Mouse (Mus musculus) left cerebral cortex, adult 2 months (tissue): ENCODE data around the gene Rab14. TPM values are rescaled to one million over a fixed set of nuclear protein-coding genes. Genes with fewer than 3 reads are reported as not detected.

Experiments
- DNase-seq, 2 experiments: peaks; one replicate each; pipeline ENCODE4 v3.0.0; 2021 to 2022; ENCODE audit warnings: low spot score in 2 of 2, mixed read lengths in 1 of 2; ENCODE audit errors: extremely low spot score in 1 of 2
- H3K27ac ChIP-seq: fragments of 200-600 bp; 2 replicates; pipeline ENCODE4 v1.8.1; 2022
- H3K4me3 ChIP-seq: fragments of 200-600 bp; 2 replicates; pipeline ENCODE4 v1.8.1; 2022
- CTCF ChIP-seq: fragments of 200-600 bp; IDR thresholded peaks from 2 replicates; pipeline ENCODE4 v1.8.1; 2022; ENCODE audit warnings: antibody characterized with exemption, mild to moderate bottlenecking, moderate library complexity
- intact Hi-C: fragments of 180-260 bp; cut with DNase I; formaldehyde crosslinking; loops from one replicate; pipeline ENCODE4 v1.15.1; 2025
- total RNA-seq, 2 experiments: library from RNA; stranded (reverse); gene quantifications; 2 replicates each; pipeline ENCODE4 v1.2.3; 2021

The Rab14 gene
- total RNA-seq, 2 experiments from 2014 or later = 219 to 229 TPM

DNA sequence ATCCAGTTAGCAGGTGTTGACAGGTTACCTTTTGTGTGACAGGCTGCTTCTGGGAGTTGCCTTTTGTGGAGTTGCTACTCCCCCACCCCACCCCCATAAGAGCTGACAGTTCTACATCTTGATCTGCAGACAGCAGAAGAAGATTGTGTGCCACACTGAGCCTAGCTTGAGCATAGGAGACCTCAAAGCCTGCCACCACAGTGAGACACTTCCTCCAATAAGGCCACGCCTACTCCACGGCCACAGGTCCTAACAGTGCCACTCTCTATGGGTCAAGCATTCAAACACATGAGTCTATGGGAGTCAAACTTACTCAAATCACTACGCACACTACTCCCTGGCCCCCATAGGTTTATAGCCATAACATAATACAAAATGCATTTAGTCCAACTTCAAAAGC lies 17.8 kb upstream of the Rab14 start:
- no peak for DNase-seq
- TF ChIP-seq CTCF = no peak
- H3K4me3 ChIP-seq = no peak overlapping the region
- no peak overlapping the region for H3K27ac ChIP-seq
- intact Hi-C loops = loop anchor here (5.0 kb wide), 1 partner anchor 179 kb away; the partner anchor contains the start of gene 4930402F06Rik

DNA sequence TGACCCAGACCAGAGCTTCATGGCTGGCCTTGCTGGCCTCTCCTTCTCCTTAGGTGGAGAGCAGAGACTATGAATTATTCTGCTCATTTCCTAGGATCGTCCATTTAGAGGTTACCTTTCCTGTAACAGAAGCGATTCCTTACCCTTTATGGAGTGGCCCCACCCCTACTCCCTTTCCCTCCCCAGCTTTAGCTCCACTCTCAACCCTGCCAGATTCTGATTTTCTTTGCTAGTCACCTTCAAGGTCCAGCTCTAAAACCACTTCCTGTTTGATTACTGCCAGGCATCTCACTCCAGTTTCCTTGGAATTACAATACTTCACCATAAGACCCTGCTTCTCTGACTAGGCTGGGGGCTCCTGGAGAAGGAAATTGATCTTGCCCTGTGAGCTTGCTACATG lies 15.8 kb upstream of the Rab14 start:
- intact Hi-C loops = loop anchor here (5.0 kb wide), 1 partner anchor 181 kb away; the partner anchor contains the start of gene 4930402F06Rik
- Histone ChIP-seq H3K27ac (no peak overlapping the region), H3K4me3 (no peak overlapping the region)
- TF ChIP-seq CTCF = no peak
- no peak for DNase-seq

DNA sequence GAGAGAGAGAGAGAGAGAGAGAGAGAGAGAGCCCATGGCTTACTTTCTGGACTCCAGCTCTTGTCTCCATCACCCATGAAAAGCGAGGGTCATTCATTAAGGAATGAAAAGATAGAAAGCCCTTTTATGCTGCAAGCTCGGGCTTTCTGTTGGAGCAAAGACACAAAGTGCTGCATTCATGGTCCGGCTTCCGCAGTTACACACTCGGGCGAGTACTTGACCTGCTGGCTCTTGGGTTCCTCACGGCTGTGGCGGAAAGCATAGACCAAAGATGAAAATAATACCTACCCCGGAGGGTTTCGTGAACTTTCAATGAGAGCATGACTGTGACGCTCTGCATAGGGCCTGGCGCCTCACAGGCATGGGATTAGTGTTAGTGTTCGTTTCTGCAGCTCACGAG lies 14.4 kb upstream of the Rab14 start:
- intact Hi-C loops = loop anchor here (5.0 kb wide), 1 partner anchor 182 kb away; the partner anchor contains the start of gene 4930402F06Rik
- no peak overlapping the region for H3K4me3 ChIP-seq
- no peak for DNase-seq
- no peak for TF ChIP-seq CTCF
- no peak overlapping the region for H3K27ac ChIP-seq

DNA sequence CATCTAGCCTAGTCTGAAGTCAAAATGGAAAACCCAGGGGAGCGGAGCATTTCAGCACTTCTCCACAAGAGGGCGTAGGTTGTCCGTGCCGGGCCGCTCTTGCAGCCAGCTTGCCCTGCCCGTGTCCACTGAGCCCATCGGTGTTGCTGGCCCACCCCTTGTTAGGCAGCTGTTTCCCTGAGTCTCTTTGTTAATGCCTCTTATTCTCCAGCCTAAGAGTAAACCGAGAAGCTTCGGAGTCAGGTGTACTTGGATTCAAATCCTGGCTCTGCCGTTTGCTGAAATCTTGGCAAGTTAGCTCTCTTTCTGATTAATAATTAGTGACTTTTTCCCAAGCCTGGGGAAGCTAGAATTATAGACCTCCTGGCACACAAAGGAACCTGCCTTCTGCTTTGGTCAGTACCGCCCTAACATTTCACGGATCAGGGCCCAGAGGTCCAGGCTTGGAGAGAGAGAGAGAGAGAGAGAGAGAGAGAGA lies 14.0 kb upstream of the Rab14 start:
- intact Hi-C loops = loop anchor here (1.0 to 5.0 kb wide), 3 partner anchors 55 to 182 kb away; partner anchors contain the start of gene 4930402F06Rik
- DNase-seq = peak; percentile 82 to 89
- peak; percentile 99 for TF ChIP-seq CTCF
- Histone ChIP-seq H3K27ac (peak overlapping the region; percentile 50; the same call in 1 of the 2 replicates), H3K4me3 (no peak overlapping the region)

DNA sequence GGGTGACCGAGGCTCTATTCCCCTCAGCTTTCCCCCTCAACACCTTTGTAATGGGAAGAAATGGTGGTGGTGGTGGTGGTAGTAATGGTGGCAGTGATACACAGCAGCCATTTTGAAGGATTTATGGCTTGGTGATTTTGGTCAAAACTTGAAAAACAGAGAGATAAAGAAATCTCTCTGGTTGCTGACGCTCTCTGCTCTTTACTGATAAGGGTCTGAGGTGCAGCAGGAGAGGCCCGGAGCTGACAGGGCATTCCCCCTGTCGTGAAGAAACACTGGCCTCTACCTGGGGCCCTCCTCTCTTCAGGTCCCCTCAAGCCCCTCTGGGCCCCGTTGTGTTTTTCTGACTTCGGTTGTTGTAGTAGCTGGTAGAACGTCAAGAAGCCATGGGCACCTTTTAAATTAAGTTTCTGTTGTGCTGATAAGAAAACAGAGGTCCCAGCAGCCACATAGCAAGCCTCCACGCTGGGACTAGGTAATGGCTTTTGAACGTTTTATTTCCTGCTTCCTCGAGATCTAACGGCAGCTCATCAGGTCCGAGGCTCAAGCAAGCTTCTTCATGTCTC lies 12.5 kb upstream of the Rab14 start:
- no peak overlapping the region for H3K27ac ChIP-seq
- TF ChIP-seq CTCF = no peak
- H3K4me3 ChIP-seq = no peak overlapping the region
- no peak for DNase-seq
- intact Hi-C loops = loop anchor here (5.0 kb wide), 1 partner anchor 134 kb away; no protein-coding TSS in a partner anchor

DNA sequence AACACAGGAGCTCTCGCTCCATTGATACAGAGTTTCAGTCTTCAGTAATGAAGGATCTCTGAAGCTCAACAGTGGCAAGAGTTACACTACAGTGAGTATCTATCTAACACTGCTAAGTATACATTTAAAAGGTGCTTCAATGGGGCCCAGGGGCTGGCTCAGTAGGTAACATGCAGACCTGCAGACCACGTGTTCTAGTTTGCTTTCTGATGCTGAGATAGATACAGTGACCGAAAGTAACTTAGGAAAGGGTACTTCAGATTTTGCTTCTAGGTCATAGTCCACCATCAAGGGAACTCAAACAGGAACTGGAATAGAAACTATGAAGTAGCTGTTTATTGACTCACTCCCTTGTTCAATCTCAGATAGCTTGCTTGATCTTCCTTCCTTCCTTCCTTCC lies 10.8 kb upstream of the Rab14 start:
- intact Hi-C loops = loop anchor here (5.0 kb wide), 1 partner anchor 136 kb away; no protein-coding TSS in a partner anchor
- Histone ChIP-seq H3K27ac (no peak overlapping the region), H3K4me3 (no peak overlapping the region)
- TF ChIP-seq CTCF = no peak
- DNase-seq = no peak

DNA sequence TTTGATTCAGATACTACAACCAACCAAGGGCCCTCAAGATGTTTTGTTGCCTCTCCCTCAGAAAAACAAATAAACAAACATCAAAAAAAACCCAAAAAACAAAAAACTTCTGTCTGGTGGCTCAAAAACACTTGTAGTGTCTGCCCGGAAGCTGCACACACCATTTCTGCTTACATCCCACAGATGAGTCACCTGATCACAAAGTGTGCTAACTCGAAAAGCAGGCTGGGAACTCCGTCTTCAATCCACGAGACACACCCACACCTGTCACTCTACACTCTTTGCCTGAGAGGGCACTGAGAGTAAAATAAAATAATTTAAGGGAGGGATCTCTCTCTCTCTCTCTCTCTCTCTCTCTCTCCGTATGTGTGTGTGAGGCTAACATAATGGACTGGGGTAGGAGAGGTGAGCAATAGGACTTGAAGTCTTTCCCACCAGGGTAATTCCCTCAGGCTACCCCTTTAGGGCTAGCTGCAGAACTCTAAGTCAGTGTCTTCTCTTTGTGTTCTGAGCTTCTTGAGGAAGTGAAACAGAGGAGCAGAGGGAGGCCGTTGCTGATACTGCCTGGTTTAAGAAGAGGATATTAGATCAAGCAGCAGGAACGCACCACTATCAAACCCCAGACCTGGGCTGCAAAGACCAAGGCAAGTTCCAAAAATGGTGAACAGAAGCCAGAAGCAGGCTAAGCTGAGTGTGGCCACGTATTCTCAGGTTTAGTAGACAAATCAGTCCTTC lies 8.2 kb upstream of the Rab14 start:
- Histone ChIP-seq H3K4me3 (no peak overlapping the region), H3K27ac (no peak overlapping the region)
- intact Hi-C loops = no loop called here
- DNase-seq = no peak
- TF ChIP-seq CTCF = no peak

DNA sequence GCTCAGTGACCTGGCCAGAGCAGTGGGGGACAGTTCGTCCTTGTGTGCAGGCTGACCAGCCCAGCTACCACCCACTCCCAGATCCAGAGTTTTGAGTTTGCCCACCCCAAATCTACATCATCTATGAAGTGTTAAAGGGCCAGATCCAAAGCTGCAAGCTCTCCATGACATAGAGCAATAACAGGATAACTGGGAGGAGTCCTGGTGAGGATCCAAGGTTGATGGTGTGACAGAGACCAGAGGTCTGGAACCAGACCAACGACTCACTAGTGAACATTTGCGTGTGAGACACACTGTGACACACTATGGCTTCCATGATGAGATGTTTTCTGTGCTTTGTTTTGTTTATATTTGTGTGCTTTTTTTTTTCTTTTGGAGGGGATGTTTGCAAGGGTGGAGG lies 7.1 kb upstream of the Rab14 start:
- H3K27ac ChIP-seq = no peak overlapping the region
- intact Hi-C loops = no loop called here
- TF ChIP-seq CTCF = no peak
- H3K4me3 ChIP-seq = no peak overlapping the region
- DNase-seq = no peak

DNA sequence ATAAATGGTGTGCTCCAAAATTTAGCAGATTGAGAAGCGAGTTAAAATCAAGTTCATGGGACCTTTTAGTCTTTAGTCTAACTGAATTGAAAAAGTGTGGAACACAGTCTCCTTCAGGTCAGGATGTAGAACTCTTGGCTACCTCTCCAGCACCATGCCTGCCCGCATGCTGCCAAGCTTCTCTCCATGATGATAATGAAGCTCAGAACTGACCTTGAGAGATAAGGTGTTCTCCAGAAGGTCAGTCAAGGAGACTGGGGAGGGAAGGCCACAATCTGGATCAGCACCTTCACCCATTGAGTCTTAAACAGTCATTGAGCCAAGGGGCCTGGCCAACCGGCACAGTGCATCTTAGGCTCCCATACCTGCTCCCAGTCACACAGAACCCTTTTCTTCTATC lies 5.8 kb upstream of the Rab14 start:
- intact Hi-C loops = no loop called here
- Histone ChIP-seq H3K4me3 (no peak overlapping the region), H3K27ac (no peak overlapping the region)
- no peak for TF ChIP-seq CTCF
- no peak for DNase-seq

DNA sequence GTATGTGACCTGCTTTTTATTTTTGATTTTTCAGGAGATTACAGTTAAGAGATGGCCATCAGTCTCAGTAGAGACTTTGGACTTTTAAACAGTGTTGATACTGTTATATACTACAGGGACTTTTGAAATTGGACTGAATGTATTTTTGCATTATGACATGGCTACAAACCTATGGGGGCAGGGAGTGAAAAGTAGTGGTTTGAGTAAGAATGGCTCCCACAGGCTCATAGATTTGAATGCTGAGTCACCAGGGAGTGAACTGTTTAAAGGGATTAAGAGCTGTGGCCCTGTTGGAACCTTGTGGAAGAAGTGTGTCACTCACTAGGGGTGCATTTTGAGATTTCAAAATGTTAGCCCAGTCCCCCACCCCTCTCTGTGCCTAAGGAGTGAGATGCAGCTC lies 2.8 kb upstream of the Rab14 start:
- Histone ChIP-seq H3K27ac (no peak overlapping the region), H3K4me3 (no peak overlapping the region)
- DNase-seq = no peak
- no peak for TF ChIP-seq CTCF
- intact Hi-C loops = no loop called here

DNA sequence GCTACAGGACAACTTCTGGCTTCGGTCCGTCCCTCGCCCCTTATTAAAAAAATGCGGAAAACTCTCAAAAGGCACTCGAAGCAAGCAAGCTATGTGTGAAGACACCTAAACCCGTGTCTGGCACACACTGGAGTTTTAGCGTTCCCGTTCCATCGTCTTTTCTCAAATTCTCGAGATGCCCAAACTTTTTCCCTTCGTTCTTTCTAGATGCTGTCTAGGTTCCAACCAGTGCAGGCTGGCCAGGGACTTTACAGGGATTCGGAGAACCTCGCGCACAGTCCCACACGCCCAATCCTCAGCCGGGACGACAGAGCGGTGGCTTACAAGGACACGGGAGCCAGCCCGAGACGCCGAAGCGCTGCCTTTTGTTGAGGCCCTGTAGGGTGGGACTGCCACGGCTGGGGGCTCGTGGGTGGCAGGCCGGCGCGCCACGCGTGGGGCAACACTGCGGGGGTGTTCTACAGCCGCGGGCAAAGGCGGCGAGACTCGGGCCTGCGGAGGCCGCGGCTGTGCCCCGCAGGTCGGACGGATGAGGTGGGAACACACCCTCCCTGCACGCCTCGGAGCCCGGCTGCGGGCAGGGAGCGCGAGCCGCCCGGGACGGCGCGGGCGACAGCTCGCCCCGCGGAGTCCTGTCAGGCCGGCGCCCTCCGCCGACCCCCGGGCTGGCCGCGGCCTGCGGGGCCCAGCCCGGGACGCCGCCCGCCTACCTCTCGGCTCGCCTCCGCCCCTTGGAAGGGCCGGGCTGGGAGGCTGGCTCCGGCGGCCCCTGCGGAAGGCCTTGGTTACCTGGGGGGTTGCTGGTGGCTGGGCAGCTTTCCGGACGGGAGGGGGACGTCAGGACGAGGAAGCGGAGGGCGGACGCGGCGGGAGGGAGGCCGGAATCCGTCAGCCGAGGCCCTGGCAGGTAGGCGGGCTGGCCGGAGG lies 686 bp downstream of the Rab14 start:
- Histone ChIP-seq H3K4me3 (peak overlapping the region; percentile 92), H3K27ac (peak overlapping the region; percentile 99)
- no peak for TF ChIP-seq CTCF
- peak; percentile 40 to 44 for DNase-seq
- intact Hi-C loops = no loop called here

DNA sequence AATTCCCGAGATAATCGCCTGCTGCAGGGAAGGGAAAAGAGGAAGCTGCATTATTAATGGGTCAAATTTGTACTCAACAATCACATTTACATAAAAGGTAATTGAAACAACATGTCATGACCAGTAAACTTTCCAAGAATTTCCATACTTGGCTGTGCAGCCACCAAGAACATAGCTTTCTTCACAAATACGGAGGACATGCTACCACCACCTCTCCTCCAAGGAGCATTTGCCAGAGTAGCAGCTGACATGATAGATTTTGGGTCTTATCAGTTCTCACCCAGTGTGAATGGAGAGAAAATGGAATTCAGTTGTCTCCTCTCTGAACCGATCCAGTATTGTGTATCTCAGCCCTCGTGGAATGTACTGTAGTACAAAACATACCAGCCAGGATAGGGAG lies 1.4 kb downstream of the Rab14 start:
- no peak for DNase-seq
- intact Hi-C loops = no loop called here
- no peak for TF ChIP-seq CTCF
- Histone ChIP-seq H3K27ac (peak overlapping the region; percentile 99), H3K4me3 (peak overlapping the region; percentile 92)
